Mouse (Mus musculus): Measurements from ENCODE around the gene Syp. TPM values are rescaled to one million over a fixed set of nuclear protein-coding genes. Genes with fewer than 3 reads are reported as not detected.

Syp gene
- polyA plus RNA-seq, 2 experiments from 2014 or later = 5.8 to 7.5 TPM

DNA sequence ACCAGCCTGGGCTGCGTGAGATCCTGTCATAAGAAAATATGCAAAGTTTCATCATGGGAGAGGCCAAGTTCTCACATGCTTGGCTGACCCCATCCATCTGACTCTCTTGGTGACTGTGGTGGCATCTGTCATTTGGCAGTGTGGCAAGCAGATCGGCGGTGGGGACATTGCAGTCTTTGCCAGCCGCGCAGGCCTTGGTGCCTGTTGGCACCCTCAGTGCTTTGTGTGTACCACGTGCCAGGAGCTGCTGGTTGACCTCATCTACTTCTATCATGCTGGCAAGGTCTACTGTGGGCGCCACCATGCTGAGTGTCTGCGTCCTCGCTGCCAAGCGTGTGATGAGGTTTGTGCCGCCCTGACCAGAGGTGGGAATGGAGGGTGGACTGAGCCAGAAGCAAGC is 26.5 kb downstream of the Syp start:
- no peak for ATAC-seq

DNA sequence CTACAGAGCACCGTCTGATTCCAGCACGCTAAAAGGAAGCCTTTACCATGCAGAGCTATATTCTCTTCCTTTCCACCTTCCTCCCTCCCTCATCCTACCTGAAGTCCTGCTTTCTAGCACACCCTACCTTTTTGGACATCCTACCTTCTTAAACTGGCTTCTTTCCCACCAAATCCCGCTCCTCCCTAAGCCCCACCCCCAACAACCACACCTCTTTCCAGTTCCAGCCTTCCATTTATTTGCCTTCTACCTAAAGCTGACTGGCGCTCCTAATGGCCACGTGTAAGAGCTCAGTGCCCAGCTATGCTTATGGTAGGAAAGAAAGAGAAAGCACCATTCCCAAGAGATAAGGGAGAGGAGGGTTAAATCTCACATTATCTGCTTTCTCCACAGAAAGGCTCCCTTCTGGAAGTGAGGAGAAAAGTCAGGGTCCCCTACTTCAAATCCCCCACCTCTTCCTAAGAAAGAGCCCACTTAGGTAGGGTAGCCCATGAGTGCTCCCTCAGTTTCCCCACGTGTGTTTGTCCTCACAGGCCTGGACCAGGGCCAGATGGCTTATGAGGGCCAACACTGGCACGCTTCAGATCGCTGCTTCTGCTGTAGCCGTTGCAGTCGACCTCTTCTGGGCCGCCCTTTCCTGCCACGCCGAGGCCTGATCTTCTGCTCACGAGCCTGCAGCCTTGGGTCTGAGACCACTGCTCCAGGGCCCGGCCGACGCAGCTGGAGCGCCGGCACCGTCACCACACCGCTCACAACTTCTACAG is 27.6 kb downstream of the Syp start:
- no peak for ATAC-seq

DNA sequence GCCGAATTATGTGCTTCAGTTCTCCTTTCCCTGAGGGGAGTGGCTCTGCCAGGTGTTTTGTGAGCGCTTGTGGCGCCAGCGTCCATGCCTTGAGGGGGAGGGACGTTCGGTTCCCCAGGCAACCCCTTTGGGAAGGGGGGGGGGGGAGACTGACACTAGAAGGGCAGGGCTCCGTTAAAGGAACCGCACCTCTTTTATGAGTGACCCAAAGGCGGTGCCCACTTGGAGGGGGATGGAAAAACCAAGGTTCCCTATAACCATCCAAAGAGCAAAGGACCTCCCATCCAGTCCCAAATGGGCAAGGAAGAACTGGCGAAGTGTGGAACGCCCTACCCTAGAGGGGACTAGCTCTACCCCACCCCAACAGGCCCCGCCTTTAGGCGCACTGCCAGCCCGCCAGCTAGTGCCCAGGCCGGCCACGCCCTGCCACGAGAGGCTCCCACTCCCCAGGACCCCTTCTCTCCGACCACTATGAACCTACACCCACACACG is 32.2 kb downstream of the Syp start:
- ATAC-seq = peak; percentile 44

DNA sequence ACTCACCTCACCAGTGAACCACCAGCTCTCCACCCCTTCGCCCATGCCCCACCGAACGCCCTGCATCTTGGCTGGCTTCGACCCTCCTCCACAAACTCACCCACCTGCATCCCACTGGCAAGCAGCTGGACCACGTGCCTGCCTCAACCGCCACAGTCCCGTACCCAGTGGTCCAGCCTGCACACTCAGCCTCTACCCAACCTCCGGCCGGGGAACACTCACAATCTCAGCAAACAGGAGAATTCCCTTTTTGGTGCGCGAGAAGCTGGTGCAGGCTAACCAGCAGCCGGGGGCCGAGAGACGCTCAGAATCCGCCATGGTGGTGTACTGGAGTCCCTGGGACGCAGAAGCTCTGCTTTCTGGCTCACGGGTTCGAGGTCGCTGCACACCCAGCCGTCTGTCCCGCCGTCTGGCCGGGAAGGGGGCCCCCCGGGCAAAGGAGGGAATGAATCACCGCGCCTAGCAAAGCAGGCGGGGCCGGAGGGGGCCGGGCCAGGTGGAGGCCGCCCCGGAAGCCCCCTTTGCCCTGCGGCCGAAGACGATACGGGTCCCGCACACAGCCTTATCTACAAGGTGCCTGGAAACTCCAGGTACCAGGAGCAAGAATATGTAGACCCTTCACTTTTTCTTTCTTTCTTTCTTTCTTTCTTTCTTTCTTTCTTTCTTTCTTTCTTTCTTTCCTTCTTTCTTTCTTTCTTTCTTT is 32.8 kb downstream of the Syp start, which contains the start of gene Plp2:
Gene Plp2 (minus strand): TSS at position 470 of the 703 bp plus-strand sequence.
- peak; percentile 19 for ATAC-seq

DNA sequence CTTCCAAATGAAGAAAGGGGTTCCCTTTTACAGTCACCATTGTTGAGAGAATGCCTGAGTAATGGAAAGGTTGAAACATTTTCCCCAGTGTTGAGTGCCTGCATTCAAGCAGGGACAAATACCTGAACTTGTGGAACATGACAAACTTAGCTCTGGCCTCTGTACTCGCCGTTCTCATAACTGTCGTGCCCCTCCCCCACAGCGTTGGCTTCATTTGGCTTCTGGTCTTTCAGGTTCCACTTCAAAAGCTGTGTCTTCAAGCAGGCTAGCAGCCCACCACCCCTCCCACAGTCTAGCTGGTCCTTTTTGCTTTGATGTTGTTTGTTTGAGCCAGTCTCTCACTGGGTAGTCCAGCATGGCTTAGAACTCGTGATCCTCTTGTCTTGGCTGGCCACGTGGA is 34.5 kb downstream of the Syp start:
- no peak for ATAC-seq

DNA sequence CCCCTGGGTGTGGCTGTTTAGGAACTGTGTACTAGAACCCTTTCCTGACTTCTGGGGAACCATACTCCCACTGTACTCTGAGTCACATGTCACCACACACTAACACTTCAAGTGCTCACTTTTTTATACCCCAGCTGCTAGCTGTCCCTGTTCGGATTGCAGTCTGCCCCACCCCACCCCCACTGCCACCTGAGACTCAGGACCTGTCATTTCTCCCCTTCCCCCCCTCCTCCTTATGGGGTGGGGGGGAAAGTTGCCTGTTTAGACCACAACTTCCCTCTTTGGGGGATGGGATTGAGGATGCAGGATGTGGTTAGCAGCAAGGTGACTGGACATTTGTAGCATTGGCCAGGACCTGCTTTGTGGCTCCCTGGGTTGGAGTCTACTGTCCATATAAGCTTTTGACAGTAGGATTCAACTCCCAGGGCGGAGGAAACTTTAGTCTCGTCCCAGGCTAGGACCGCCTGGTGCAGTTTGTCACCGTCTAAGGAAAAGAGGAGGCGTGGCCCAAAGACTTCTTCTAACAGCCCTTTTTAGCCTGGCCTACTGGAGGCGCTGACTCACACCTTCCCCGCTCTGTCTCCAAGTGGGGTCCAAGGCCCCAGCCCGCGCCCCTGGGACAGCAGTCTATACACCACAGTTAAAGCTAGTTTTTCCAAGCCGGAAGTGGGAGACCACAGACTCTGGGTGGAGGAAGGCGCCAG is 35.5 kb downstream of the Syp start:
- ATAC-seq = peak; percentile 24

DNA sequence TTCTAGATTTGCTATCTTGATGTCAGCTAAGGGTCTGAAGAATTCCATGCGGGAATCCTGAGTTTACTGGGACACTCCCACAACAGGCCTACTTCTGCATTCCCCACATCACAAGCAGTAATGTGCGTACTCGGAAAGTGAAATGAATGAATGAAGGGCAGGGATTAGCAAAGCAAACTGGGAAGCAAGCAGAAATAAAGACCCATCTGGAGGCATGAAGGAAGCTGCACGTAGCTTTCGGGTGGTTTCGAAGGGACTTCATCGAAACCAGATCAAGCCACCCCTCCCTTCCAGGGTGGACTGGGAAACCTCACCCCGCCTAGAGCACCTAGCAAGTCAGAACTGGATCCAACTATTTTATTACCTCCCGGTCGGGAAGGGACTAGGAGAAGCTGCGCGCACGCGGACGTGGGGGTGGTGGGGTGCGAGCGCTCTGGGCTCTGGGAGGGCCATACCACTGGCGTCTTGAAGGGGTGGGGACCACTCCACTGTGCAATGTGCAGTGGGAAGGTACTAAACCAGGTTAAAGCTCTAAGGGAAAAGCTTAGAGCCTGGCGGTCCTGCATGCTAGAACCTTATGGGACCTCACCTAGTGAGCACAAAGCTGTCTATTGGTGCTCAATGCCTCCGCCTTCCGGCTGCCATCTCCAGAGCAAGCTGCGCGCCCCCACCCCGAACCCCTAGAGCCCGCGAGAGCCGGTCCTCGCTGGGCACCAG is 36.2 kb downstream of the Syp start:
- peak; percentile 19 for ATAC-seq

DNA sequence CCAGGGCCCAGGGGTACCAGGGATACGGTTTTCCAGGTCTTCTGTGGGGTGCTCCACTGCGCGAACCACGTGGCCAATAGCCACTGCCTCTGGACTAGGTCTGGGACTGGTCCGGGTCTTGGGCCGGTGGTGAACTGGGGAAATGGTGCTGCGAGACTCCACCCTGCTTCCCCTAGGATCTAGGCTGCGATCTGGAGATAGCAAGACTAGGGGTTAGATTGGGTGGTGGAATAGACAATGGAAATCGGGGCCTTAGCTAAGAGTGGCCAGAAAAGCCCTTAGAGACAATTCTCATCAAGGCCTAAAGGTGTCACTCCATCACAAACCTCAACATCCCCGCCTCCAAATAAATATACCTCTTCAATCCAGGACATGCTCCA is 36.7 kb downstream of the Syp start:
- ATAC-seq = no peak

DNA sequence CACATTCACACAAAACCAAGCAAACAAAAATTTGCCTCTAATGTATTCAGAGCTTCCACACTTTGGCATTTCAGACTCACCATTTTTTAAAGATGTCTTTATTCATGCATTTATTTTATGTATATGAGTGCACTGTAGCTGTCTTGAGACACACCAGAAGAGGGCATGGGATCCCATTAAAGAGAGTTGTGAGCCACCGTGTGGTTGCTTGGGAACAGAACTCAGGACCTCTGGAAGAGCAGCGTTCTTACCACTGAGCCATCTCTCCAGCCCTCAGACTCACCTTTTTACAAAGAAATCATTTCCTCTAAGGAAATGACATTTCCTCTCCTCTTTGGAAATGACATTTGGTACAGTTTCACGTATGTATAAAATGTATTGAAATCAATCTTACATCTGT is 40.7 kb downstream of the Syp start:
- no peak for ATAC-seq

DNA sequence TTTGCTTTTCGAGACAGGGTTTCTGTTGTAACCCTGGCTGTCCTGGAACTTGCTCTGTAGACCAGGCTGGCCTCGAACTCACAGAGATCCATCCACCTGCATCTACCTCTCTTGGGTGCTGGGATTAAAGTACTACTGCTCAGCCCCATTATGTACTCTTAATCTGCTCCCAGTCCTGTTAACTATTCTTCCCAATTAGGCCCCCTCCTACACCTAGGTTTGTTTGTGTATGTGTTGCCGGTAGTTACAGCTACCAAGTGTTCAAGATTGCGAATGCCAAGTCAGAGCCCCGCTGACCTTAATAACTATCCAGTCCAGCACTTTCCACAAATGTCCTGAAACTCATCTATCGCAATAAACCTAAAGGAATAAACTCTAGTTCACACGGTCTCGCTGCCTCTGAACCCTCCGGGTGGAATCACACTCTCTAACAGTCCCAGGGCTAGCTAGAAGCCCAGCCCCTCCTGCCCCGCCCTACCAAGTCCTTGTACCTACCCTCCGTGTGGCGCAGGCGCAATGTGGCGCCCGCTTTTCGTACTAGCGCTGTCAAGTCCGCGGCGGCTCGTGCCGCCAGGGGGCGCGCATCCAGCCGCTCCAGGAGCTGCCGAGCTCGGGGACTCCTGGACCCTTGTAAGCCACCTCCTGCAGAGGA is 41.3 kb downstream of the Syp start:
- ATAC-seq = peak; percentile 94

DNA sequence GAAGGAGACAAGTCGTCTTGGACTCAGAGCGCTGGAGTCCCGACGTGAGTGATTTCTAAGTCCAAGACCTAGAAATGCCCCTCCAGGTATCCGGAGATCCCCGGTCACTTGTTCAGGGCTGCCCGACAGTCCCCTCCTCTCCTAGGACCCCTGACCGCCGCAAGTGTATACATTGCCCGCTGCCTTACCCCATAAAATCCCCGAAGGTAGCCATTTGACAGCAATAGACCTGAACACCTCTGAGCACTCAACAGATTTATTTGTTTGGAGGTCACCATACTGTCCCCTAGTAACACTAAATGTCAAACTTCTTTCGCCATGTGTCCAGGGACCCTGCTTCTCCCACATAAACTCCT is 41.8 kb downstream of the Syp start:
- ATAC-seq = no peak

DNA sequence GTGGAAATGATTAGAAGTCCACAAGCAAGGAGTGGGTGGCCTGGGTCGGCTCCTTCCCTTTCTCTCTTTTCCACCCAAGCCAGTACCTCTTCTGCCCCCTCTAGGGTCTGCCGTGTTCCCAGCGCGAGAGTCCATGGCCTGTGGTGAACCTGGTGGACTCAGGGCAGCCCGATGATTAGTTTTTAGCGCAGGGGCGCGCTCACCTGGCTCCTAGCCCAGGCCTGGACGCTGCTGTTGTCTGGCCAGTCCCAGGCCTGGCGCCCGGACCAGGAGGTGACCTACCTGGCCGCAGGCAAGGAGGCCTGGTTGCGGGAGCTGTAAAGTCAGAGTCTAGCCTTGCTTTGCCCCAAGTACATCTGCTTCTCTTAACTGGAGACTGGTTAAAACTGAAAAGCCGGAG is 42.6 kb downstream of the Syp start, which contains the start of gene Magix:
Gene Magix (minus strand): TSS at position 388 of the 400 bp plus-strand sequence.
- no peak for ATAC-seq

DNA sequence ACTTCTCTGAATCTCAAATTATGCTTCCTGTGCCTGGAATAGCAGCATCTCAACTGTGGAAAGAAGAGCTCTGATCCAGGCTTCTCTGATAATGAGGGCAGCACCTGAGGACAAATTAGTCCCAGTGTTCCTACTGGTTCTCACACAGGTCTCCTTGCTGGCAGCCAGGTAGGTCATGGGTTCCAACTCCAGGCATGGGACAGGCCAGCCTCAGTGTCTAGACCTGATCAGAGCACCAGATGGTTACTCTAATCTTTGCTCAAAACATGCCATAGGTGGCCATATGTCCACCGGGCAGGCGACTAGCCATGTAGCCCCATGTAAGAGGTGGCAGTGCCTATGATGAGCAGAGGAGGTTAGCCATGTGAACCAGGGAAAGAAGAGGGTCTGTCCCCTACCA is 50.0 kb downstream of the Syp start:
- ATAC-seq = no peak

DNA sequence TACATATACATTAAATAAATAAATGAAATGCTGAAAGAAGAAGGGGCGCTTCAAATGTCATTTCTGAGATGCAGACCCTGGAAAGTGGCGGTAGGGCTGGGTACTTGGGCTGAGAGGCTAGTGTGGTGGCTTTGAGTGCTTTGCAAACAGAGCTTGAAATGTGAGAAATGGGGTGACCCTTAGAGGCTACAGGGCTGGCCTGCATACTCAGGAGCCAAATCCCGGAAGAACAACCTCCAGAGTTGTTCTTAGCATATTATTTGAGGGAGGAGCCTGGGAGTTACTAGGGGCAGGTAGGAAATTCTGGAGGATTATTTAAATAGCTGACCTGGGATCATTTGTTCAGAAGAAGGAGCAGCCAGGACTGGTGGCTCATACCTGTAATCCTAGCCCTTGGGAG is 52.2 kb downstream of the Syp start:
- ATAC-seq = no peak

DNA sequence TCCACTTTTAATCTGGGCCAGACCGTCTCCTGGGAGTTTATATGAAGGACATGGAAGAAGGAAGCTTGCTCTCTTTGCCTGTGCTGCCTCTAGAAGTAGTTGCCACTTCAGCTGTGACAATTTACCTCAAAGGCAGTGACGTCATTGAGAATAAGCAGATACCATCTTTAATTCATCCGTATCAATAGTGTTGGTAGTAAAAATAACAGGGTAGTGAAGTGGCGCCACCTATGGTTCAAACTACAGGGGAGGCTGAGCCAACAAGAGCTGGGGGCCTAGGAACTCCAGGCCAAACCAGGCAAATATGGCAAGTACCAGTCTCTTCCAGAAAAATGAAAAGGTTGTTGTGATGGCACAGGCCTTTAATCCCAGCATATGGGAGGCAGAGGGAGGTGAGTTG is 54.6 kb downstream of the Syp start:
- peak; percentile 51 for ATAC-seq

DNA sequence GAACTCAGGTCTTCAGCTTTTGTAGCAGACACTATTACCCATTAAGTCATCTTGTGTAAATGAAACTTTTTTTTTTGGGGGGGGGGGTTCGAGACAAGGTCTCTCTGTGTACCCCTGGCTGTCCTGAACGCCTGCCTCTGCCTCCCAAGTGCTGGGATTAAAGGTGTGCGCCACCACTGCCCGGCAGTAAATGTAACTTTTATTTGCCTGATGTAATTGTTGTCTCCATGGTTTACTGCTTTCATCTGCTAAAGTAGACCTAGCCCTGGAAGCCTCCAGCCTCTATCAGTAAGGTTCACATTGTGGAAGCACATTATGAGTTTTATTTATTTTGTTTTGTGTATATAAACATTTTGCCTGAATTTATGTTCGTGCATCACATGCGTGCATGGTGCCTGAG is 58.2 kb downstream of the Syp start:
- ATAC-seq = no peak

DNA sequence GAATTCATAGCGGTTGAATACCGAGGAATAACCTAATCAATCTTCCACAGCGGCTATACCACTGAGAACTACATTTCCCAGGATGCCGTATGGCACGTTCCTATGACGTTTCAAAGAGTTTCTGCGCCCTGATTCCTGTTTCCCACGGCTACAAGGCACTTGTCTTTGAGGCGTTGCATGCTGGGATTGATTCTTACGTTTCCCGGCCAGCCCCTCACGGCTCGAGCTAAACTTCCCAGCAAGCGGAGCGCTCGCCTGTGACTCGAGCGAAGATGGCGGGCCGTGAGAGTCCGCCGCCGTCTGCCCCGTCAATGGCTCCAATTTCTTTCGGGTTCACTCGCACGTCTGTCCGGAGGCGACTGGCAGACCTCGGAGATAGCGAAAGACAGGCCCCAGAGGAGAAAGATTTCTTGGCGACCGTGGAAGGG is 58.7 kb downstream of the Syp start, which contains the start of gene Gpkow:
Gene Gpkow (plus strand): TSS at position 178 of the 428 bp plus-strand sequence.
- peak; percentile 93 for ATAC-seq

Other genes with a start within 250 kb of the Syp start
- gene Foxp3, start 64.8 kb upstream of the Syp start, polyA plus RNA-seq (2017; shearing (Covaris generic)) = 10 to 100 TPM; 31.5 to 37.6 TPM
- 1 to 10 TPM; 4.4 to 6.5 TPM for gene Ppp1r3f, start 64.2 kb upstream of the Syp start, polyA plus RNA-seq (2017; shearing (Covaris generic))
- gene Ccdc22, start 33.0 kb upstream of the Syp start, polyA plus RNA-seq (2017; shearing (Covaris generic)) = 1 to 10 TPM; 7.3 to 9.1 TPM
- not detected for gene Cacna1f, start 31.4 kb upstream of the Syp start, polyA plus RNA-seq (2017; shearing (Covaris generic))
- 1 to 10 TPM; 6.3 TPM for gene Prickle3, start 18.8 kb downstream of the Syp start, polyA plus RNA-seq (2017; shearing (Covaris generic))
- gene Plp2, start 32.9 kb downstream of the Syp start, polyA plus RNA-seq (2017; shearing (Covaris generic)) = 100 to 1,000 TPM; 196 to 200 TPM
- not detected for gene Magix, start 42.8 kb downstream of the Syp start, polyA plus RNA-seq (2017; shearing (Covaris generic))
- gene Gpkow, start 58.7 kb downstream of the Syp start, polyA plus RNA-seq (2017; shearing (Covaris generic)) = 10 to 100 TPM; 44.6 to 54.1 TPM
- 10 to 100 TPM; 38.9 to 48.2 TPM for gene Wdr45, start 75.9 kb downstream of the Syp start, polyA plus RNA-seq (2017; shearing (Covaris generic))
- not detected for gene Gm45208, start 83.8 kb downstream of the Syp start, polyA plus RNA-seq (2017; shearing (Covaris generic))
- 10 to 100 TPM; 34.0 to 36.1 TPM for gene Praf2, start 90.0 kb downstream of the Syp start, polyA plus RNA-seq (2017; shearing (Covaris generic))
- gene Ccdc120, start 112.4 kb downstream of the Syp start, polyA plus RNA-seq (2017; shearing (Covaris generic)) = under 1 TPM in 1 of 2 experiments, not detected in 1; 0.20 TPM
- 10 to 100 TPM in 1 of 2 experiments, 1 to 10 TPM in 1; 9.1 to 14.7 TPM for gene Tfe3, start 124.1 kb downstream of the Syp start, polyA plus RNA-seq (2017; shearing (Covaris generic))
- 10 to 100 TPM; 46.6 to 58.8 TPM for gene Gripap1, start 151.3 kb downstream of the Syp start, polyA plus RNA-seq (2017; shearing (Covaris generic))
- under 1 TPM; 0.49 to 0.50 TPM for gene Kcnd1, start 183.8 kb downstream of the Syp start, polyA plus RNA-seq (2017; shearing (Covaris generic))
- gene Otud5, start 202.9 kb downstream of the Syp start, polyA plus RNA-seq (2017; shearing (Covaris generic)) = 10 to 100 TPM; 15.4 to 21.1 TPM
- gene Pim2, start 239.8 kb downstream of the Syp start, polyA plus RNA-seq (2017; shearing (Covaris generic)) = 10 to 100 TPM; 37.5 to 40.7 TPM
- 10 to 100 TPM; 11.3 to 17.3 TPM for gene Slc35a2, start 245.6 kb downstream of the Syp start, polyA plus RNA-seq (2017; shearing (Covaris generic))

Measured in activated CD4-positive, CD25-positive, alpha-beta regulatory T cell, adult 4 months (primary cell).